Mouse (Mus musculus): ENCODE measurements at regions not wholly inside any gene's neighbourhood (a gene's known extent, or its start where the extent isn't known, plus 50 kb on each side); places are given as distances from the start of the nearest gene placed in this dataset.
"Not testable (repeated sequence)": the region's sequence is repeated elsewhere in the genome, so short reads cannot be mapped to it uniquely, and the experiment has no call there.

GRCm38 (mm10) chr2:181930037-181930436, 60.9 kb upstream of the Gm14496 start:
- Histone ChIP-seq H3K9ac (ENCODE audit: low read depth, poor library complexity, severe bottlenecking) (no peak overlapping the region), H3K36me3 (ENCODE audit: control insufficient read depth, insufficient read depth, low read length, poor library complexity, severe bottlenecking) (no peaks in the 10 kb centered on the region), H3K9me3 (replicated peaks; ENCODE audit: control insufficient read depth, insufficient read depth, low read length, poor library complexity, severe bottlenecking) (no peaks in the 10 kb centered on the region; the same call in 1 of the 2 replicates), H3K27me3 (ENCODE audit: control insufficient read depth, insufficient read depth, low read length, poor library complexity, severe bottlenecking) (no peaks in the 10 kb centered on the region), H3K27ac (ENCODE audit: insufficient read depth, low read length) (no peak overlapping the region), H3K4me1 (ENCODE audit: control insufficient read depth, insufficient read depth, low read length) (no peaks in the 10 kb centered on the region), H3K4me3 (ENCODE audit: low read depth, low read length) (no peak overlapping the region)
- TF ChIP-seq POLR2A (IDR thresholded peaks at IDR 0.05; ENCODE audit: insufficient read depth, low read length) = no peak
- no peak for TF ChIP-seq CTCF (IDR thresholded peaks at IDR 0.05; ENCODE audit: low read depth, low read length)
- no peak for TF ChIP-seq EP300 (IDR thresholded peaks at IDR 0.05; ENCODE audit: insufficient read depth, low read depth, low read length)

DNA sequence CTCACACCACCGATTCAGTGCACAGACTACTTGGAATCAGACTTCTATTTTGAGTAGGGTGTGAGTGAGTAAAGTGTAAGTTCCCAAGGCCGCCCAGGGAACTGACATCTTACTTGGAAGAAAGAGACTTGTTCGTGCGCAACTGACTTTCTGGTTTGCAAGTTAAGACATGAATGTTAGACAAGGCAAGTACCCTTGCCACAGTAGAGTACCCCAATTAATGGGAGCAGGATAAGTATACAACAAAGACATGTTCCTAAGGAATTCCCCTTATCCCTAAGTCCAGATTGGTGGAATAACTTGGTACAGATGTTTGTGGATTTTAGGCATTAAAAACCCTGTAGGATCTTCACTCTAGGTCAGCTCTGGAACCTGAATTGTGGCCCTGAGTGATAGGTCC, 60.4 kb upstream of the Gm14496 start:
- H3K4me1 ChIP-seq (ENCODE audit: control insufficient read depth, insufficient read depth, low read length); H3K27me3 ChIP-seq (ENCODE audit: control insufficient read depth, insufficient read depth, low read length, poor library complexity, severe bottlenecking); H3K9me3 ChIP-seq (replicated peaks; ENCODE audit: control insufficient read depth, insufficient read depth, low read length, poor library complexity, severe bottlenecking); H3K4me3 ChIP-seq (ENCODE audit: low read depth, low read length); H3K36me3 ChIP-seq (ENCODE audit: control insufficient read depth, insufficient read depth, low read length, poor library complexity, severe bottlenecking); H3K27ac ChIP-seq (ENCODE audit: insufficient read depth, low read length); H3K9ac ChIP-seq (ENCODE audit: low read depth, poor library complexity, severe bottlenecking): not testable (repeated sequence)

DNA sequence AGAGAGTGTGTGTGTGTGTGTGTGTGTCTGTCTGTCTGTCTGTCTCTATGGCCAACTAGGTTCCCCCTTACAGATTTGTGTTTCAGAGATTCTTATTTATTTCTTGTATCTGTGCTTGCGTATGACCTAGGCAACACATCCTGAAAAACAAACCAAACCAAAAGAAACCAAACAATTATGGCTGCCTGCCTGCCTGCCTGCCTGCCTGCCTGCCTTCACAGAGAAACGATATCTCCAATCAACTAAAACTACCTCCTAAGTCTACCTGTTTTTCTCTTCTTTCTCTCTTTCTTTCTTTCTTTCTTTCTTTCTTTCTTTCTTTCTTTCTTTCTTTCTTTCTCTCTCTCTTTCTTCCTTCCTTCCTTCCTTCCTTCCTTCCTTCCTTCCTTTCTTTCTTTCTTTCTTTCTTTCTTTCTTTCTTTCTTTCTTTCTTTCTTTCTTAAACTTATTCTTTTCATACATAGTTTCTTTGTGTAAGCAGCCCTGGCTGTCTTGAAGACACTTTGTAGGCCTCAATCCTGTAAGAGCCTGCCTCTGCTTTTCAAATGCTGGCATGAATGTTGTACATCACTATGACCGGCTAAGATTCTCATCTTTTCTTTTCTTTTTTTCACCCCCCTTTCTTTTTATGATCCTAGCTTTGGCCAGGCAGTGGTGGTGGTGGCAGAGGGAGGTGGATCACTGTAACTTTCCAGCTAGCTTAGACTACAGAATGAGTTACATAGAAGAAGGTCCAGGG, 59.7 kb upstream of the Gm14496 start:
- not testable (repeated sequence) for H3K4me3 ChIP-seq (ENCODE audit: low read depth, low read length); H3K27me3 ChIP-seq (ENCODE audit: control insufficient read depth, insufficient read depth, low read length, poor library complexity, severe bottlenecking); H3K27ac ChIP-seq (ENCODE audit: insufficient read depth, low read length); H3K36me3 ChIP-seq (ENCODE audit: control insufficient read depth, insufficient read depth, low read length, poor library complexity, severe bottlenecking); H3K4me1 ChIP-seq (ENCODE audit: control insufficient read depth, insufficient read depth, low read length); H3K9ac ChIP-seq (ENCODE audit: low read depth, poor library complexity, severe bottlenecking); H3K9me3 ChIP-seq (replicated peaks; ENCODE audit: control insufficient read depth, insufficient read depth, low read length, poor library complexity, severe bottlenecking)

DNA sequence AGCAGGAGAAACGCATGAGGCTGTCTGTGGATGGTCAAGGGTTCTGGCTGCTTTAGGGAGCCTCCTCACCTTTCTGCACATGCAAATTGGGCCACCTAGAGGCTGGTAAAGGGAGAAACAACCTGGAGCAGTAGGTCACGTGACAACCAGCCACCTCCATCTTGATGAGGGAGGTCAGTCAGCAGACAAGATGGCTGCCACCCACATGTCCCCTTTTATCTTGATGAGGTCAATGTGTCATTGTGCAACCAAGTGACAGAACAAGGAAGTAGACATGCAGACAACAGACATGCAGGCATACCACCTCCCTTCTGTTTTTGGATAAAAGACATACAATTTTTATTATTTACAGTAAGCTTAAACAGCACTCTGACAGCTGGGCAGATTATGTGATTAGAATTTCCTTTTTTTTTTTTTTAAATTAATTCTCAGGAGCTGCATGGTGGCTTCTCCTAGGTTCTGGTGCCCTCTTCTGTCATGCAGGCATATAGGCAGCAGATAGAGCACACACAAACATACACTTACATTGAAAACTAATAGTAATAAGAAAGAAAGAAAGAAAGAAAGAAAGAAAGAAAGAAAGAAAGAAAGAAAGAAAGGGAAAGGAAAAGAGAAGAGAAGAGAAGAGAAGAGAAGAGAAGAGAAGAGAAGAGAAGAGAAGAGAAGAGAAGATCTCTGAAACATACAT, 58.9 kb upstream of the Gm14496 start:
- H3K4me3 ChIP-seq (ENCODE audit: low read depth, low read length) = no peak overlapping the region

More for the DNA sequence above, 58.9 kb upstream of the Gm14496 start:
- no peaks in the 10 kb centered on the region for H3K4me1 ChIP-seq (ENCODE audit: control insufficient read depth, insufficient read depth, low read length)
- H3K36me3 ChIP-seq (ENCODE audit: control insufficient read depth, insufficient read depth, low read length, poor library complexity, severe bottlenecking) = no peaks in the 10 kb centered on the region
- no peak for TF ChIP-seq POLR2A (IDR thresholded peaks at IDR 0.05; ENCODE audit: insufficient read depth, low read length)
- TF ChIP-seq CTCF (IDR thresholded peaks at IDR 0.05; ENCODE audit: low read depth, low read length) = no peak
- TF ChIP-seq EP300 (IDR thresholded peaks at IDR 0.05; ENCODE audit: insufficient read depth, low read depth, low read length) = no peak
- H3K9ac ChIP-seq (ENCODE audit: low read depth, poor library complexity, severe bottlenecking) = no peak overlapping the region
- no peaks in the 10 kb centered on the region; the same call in 1 of the 2 replicates for H3K9me3 ChIP-seq (replicated peaks; ENCODE audit: control insufficient read depth, insufficient read depth, low read length, poor library complexity, severe bottlenecking)
- no peaks in the 10 kb centered on the region for H3K27me3 ChIP-seq (ENCODE audit: control insufficient read depth, insufficient read depth, low read length, poor library complexity, severe bottlenecking)
- H3K27ac ChIP-seq (ENCODE audit: insufficient read depth, low read length) = peak overlapping the region; percentile 33; the same call in 1 of the 2 replicates

Data from ES-Bruce4 (cell line).